Mouse (Mus musculus): ENCODE results near the gene Pnpla5. TPM values are rescaled to one million over a fixed set of nuclear protein-coding genes. Genes with fewer than 3 reads are reported as not detected.

The Pnpla5 gene
- total and polyA plus RNA-seq, 3 experiments = 0.06 to 0.12 TPM; not detected in 1

DNA sequence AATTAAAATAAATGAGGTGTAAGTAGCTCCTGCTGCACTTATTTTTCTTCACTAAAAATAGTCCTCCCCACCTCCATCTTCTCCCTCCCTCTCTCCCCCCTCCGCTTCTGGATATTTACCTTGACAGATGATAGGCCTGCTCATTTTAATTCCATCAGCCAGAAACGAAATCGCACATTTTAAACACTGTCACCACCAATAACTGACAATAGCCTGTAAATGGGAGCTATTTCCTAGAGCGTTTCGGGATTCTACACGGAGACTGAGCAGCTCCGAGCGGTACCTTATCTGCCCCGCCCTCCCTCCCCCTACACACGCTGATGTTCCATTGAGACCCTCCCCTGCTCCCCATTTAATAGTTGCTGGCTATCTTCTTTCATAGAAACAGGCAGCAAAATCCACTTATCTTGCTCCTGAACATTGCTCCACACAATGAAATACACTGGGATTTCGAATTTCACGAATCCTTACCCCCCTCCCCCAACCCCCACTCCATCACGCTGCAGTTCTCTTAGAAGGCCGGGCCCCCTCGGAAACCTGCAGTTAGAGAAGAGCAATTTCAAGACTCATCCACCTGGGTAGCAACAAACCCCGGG lies 53.4 kb downstream of the Pnpla5 start:
- no peak for DNase-seq

- DNase-seq = no peak
These were observed 57.3 kb downstream of the Pnpla5 start for GRCm38 (mm10) chr15:84065701-84066100.

DNA sequence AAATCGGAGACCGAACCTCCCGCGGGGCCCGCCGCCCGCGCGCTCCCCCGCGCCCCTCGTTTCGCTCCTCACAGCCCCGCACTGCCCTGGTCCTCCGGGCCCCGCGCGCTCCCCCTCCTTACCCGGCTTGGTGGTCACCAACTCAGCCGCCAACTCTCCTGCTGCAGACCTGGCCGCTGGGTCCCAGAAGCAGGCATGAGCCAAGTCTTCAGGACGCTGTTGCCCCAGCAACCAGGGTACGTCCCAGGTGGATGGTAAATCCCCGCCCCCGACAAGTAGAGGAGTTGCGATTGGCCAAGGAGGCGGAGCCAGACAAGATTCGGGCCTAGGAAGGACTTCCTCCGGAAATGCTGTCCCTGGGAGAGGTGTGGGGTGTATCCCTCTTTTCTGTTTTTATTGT lies 57.8 kb downstream of the Pnpla5 start, which contains the start of gene Efcab6:
TSS of gene Efcab6 (minus strand) at position 240 of the 400 bp plus-strand sequence.
- no peak for DNase-seq

Small RNAs within 50 kb of the gene (microRNA-seq; reads per million reads assigned to microRNA genes)
- gene Mir6392 = 0.22 to 2.5 reads per million in 2 experiments

Other genes with a start within 250 kb of the Pnpla5 start
- gene Efcab6, start 57.8 kb downstream of the Pnpla5 start, total RNA-seq (2021) = under 1 TPM in 1 of 2 experiments, not detected in 1; 0.21 TPM
- gene Efcab6, start 57.8 kb downstream of the Pnpla5 start, polyA plus RNA-seq (2012; rRNA removed) = not detected in 2 replicates
- gene Sult4a1, start 17.4 kb downstream of the Pnpla5 start, total RNA-seq (2021) = 1 to 10 TPM; 4.6 to 5.2 TPM
- 4.5 and 6.6 TPM in 2 replicates for gene Sult4a1, start 17.4 kb downstream of the Pnpla5 start, polyA plus RNA-seq (2012; rRNA removed)
- gene Pnpla3, start 44.7 kb upstream of the Pnpla5 start, total RNA-seq (2021) = 10 to 100 TPM; 46.4 to 65.3 TPM
- 178 and 239 TPM in 2 replicates for gene Pnpla3, start 44.7 kb upstream of the Pnpla5 start, polyA plus RNA-seq (2012; rRNA removed)
- 100 to 1,000 TPM; 115 to 159 TPM for gene Samm50, start 69.1 kb upstream of the Pnpla5 start, total RNA-seq (2021)
- gene Samm50, start 69.1 kb upstream of the Pnpla5 start, polyA plus RNA-seq (2012; rRNA removed) = 11.3 and 15.8 TPM in 2 replicates
- 10 to 100 TPM; 17.5 to 19.2 TPM for gene Parvb, start 108.9 kb upstream of the Pnpla5 start, total RNA-seq (2021)
- gene Parvb, start 108.9 kb upstream of the Pnpla5 start, polyA plus RNA-seq (2012; rRNA removed) = 8.3 and 9.4 TPM in 2 replicates
- gene Parvg, start 200.9 kb upstream of the Pnpla5 start, total RNA-seq (2021) = 1 to 10 TPM; 2.8 to 3.9 TPM
- gene Parvg, start 200.9 kb upstream of the Pnpla5 start, polyA plus RNA-seq (2012; rRNA removed) = 1.7 and 2.1 TPM in 2 replicates